Mouse (Mus musculus) midbrain, embryonic 14.5 days (tissue): Measurements from ENCODE around the gene Rcc2. TPM values are rescaled to one million over a fixed set of nuclear protein-coding genes. Genes with fewer than 3 reads are reported as not detected.

Experiments used
- ATAC-seq: fragments of 200-750 bp; cut with Nextera tagmentation; 2 replicates; pipeline ENCODE4 v1.8.0; 2017; ENCODE audit warnings: moderate number of reproducible peaks, moderate library complexity; ENCODE audit not compliant: low FRiP score, low TSS enrichment
- DNase-seq: peaks from one replicate; pipeline ENCODE4 v3.0.0-alpha.2; 2015
- H3K27ac ChIP-seq: fragments of 300-500 bp; sonication (generic); replicated peaks from 2 replicates; pipeline ENCODE4 v1.5.1; 2014; ENCODE audit warnings: mild to moderate bottlenecking, low read depth, low read length, moderate library complexity
- H3K27me3 ChIP-seq: fragments of 300-500 bp; sonication (generic); 2 replicates; pipeline ENCODE4 v1.6.1; 2014; ENCODE audit warnings: low read length, control low read depth, mixed read lengths; ENCODE audit not compliant: control insufficient read depth, insufficient read depth
- H3K36me3 ChIP-seq: fragments of 300-500 bp; sonication (generic); 2 replicates; pipeline ENCODE4 v1.6.1; 2014; ENCODE audit warnings: low read length, control low read depth; ENCODE audit not compliant: control insufficient read depth, insufficient read depth
- H3K4me1 ChIP-seq: fragments of 300-500 bp; sonication (generic); 2 replicates; pipeline ENCODE4 v1.6.1; 2014; ENCODE audit warnings: mild to moderate bottlenecking, antibody characterized with exemption, low read length, control low read depth; ENCODE audit not compliant: control insufficient read depth, insufficient read depth
- H3K4me2 ChIP-seq: fragments of 300-500 bp; sonication (generic); 2 replicates; pipeline ENCODE4 v1.6.1; 2014; ENCODE audit warnings: mild to moderate bottlenecking, low read length, moderate library complexity
- H3K4me3 ChIP-seq: fragments of 300-500 bp; sonication (generic); replicated peaks from 2 replicates; pipeline ENCODE4 v1.5.1; 2014; ENCODE audit warnings: low read depth, low read length
- H3K9ac ChIP-seq: fragments of 300-500 bp; sonication (generic); replicated peaks from 2 replicates; pipeline ENCODE4 v1.6.1; 2014; ENCODE audit warnings: mild to moderate bottlenecking, low read length, moderate library complexity
- H3K9me3 ChIP-seq: fragments of 300-500 bp; sonication (generic); 2 replicates; pipeline ENCODE4 v1.6.1; 2016; ENCODE audit warnings: low read length, control low read depth, mixed read lengths; ENCODE audit not compliant: control insufficient read depth
- WGBS: fragments of 180-500 bp; shearing (Covaris S2); extraction: QIAGEN DNeasy Blood & Tissue Kit; methylation state at CpG from one replicate; pipeline ENCODE4 v1.1.7; 2014; 5-methylcytosine and 5-hydroxymethylcytosine counted together
- polyA plus RNA-seq: library from polyadenylated mRNA; unstranded; fragments of >200 nt; fragmentation: Nextera tagmentation; extraction: Ambion mirVana; gene quantifications from 2 replicates; pipeline ENCODE4 v1.2.1, GENCODE M21; 2014

Rcc2 gene
- polyA plus RNA-seq, 1 experiment from 2014 or later, result 21.5 TPM

DNA sequence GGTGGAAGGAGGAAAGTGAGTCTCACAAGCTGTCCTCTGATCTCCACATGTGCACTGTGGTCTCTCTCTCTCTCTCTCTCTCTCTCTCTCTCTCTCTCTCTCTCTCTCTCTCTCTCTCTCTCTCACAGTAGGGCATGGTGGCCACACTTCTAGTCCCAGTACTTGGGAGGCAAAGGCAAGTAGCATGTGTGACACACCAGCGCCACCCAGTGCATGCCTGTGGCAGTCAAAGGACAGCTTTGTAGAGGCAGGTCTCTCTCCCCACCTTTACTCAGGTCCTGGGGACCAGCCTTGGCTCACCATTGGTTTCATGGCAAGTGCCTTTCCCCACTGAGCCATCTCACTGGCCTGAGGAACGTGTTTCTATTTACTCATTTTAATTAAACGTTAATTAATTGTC is 44.3 kb downstream of the Rcc2 start:
- Histone ChIP-seq H3K4me1 (no peaks in the 10 kb centered on the region), H3K9ac (no peak overlapping the region), H3K36me3 (no peaks in the 10 kb centered on the region), H3K4me3 (no peak overlapping the region), H3K27me3 (no peaks in the 10 kb centered on the region), H3K27ac (no peak overlapping the region), H3K4me2 (no peak overlapping the region), H3K9me3 (no peaks in the 10 kb centered on the region)
- WGBS, result 23% methylated on average over 3 of the region's 3 CpGs
- peak; percentile 43 for DNase-seq
- ATAC-seq, result no peak

DNA sequence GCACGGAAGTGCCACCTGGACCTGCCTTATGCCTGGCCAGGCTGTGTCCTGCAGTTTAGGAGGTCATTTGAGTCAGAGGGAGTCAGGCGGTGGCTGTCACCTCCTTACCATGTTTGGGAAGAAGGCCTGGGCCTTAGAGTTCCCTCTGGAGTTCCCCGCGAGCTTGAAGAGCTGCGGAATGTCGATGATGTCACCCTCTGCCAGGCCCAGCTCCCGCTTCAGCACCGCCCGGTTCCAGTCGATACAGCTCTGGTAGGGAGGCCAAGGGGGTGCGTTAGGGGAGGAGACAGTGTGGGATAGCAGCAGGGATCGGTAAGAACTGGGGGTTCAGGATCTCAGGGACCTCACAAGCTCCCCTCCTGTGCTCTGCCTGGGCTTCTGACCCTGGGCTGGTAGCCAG is 47.6 kb downstream of the Rcc2 start:
- Histone ChIP-seq H3K4me2 (no peak overlapping the region), H3K27me3 (no peaks in the 10 kb centered on the region), H3K9ac (no peak overlapping the region), H3K9me3 (no peaks in the 10 kb centered on the region), H3K27ac (no peak overlapping the region), H3K36me3 (no peaks in the 10 kb centered on the region), H3K4me1 (no peaks in the 10 kb centered on the region), H3K4me3 (no peak overlapping the region)
- DNase-seq, result no peak
- 39% methylated on average over 12 of the region's 12 CpGs for WGBS
- ATAC-seq, result no peak

DNA sequence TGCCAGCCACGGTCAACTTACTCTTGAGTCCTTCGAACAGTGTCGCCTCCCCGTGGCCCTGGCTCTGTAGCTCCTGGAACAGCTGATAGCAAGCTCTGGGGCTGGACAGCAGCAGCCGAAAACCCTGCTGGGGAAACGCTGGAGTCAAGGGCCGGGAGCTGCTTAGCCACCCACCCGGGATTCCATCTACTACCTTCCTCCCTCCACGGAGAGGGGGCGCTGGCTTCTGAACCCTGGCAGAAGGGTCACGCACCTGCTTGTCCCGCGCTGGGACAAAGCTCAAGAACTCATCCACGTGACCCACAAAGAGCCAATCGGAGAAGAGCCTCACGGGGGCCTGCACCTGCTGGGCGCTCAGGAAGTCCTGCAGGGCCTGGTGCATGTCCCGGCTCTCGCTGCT is 50.0 kb downstream of the Rcc2 start:
- no peak overlapping the region for H3K9ac ChIP-seq
- no peak for ATAC-seq
- H3K4me2 ChIP-seq, result peak overlapping the region; percentile 42
- no peak overlapping the region for H3K27ac ChIP-seq
- H3K27me3 ChIP-seq, result no peaks in the 10 kb centered on the region
- WGBS, result 4% methylated on average over 19 of the region's 19 CpGs
- no peaks in the 10 kb centered on the region for H3K36me3 ChIP-seq
- peak; percentile 39 for DNase-seq
- no peaks in the 10 kb centered on the region for H3K9me3 ChIP-seq
- no peaks in the 10 kb centered on the region for H3K4me1 ChIP-seq
- H3K4me3 ChIP-seq, result no peak overlapping the region

DNA sequence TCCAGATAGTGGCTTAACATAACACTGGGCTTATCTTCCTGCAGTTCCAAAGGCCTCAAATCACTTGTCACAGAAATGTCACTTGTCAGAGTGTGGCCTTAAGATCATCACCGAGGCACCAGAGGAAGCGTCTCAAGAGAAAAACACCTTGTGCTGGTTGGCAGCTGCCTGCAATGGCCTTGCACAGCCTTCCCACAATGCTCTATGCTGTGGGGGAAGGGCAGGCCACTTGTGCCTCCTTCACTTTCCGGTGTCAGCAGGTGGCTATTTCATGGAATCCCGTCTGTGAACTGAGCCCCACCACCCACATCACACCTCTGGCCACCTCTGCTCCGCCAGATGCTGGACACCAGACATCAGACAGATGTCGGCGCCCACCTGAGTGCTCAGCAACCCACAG is 53.0 kb downstream of the Rcc2 start:
- DNase-seq (no peak), ATAC-seq (no peak)
- H3K4me1 ChIP-seq, result 0 out of 2 replicates have a peak, but pooled peaks cover 4% of the 10 kb centered on the region
- H3K4me2 ChIP-seq, result no peak overlapping the region
- no peak overlapping the region for H3K9ac ChIP-seq
- H3K36me3 ChIP-seq, result no peaks in the 10 kb centered on the region
- H3K27me3 ChIP-seq, result no peaks in the 10 kb centered on the region
- no peak overlapping the region for H3K27ac ChIP-seq
- H3K4me3 ChIP-seq, result no peak overlapping the region
- H3K9me3 ChIP-seq, result no peaks in the 10 kb centered on the region
- WGBS, result 67% methylated on average over 7 of the region's 7 CpGs

- Histone ChIP-seq H3K27ac (no peak overlapping the region), H3K9me3 (no peaks in the 10 kb centered on the region), H3K9ac (no peak overlapping the region), H3K36me3 (no peaks in the 10 kb centered on the region), H3K4me1 (0 out of 2 replicates have a peak, but pooled peaks cover 4% of the 10 kb centered on the region), H3K4me2 (no peak overlapping the region), H3K27me3 (no peaks in the 10 kb centered on the region), H3K4me3 (no peak overlapping the region)
- no peak for DNase-seq
- WGBS, result 89% methylated on average over 3 of the region's 3 CpGs
- no peak for ATAC-seq
Measured at GRCm38 (mm10) chr4:140755811-140756210, 55.5 kb downstream of the Rcc2 start.

DNA sequence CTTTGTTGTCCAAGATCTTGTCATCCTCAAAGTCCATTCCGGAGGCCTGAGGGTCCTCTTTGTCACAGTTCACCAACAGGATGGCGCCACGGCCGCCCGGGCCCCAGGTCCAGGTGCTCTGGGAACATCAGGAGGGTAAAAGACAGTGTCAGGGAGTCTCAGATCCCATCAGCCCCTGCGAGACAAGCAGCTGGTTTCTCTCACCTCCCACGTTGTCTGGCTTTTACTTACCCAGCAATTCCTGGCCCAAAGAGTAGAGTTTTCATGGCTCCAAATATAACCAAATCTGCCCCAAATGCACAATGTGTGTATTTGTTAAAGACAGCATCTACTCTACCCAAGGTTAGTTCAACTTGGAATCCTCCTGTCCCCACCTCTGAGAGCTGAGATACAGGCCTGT is 61.3 kb downstream of the Rcc2 start:
- no peak for ATAC-seq
- Histone ChIP-seq H3K4me2 (no peak overlapping the region), H3K4me3 (no peak overlapping the region), H3K9ac (no peak overlapping the region), H3K27ac (no peak overlapping the region), H3K9me3 (no peaks in the 10 kb centered on the region), H3K36me3 (no peaks in the 10 kb centered on the region), H3K4me1 (0 out of 2 replicates have a peak, but pooled peaks cover 4% of the 10 kb centered on the region), H3K27me3 (no peaks in the 10 kb centered on the region)
- WGBS, result 87% methylated on average over 7 of the region's 7 CpGs
- DNase-seq, result no peak

DNA sequence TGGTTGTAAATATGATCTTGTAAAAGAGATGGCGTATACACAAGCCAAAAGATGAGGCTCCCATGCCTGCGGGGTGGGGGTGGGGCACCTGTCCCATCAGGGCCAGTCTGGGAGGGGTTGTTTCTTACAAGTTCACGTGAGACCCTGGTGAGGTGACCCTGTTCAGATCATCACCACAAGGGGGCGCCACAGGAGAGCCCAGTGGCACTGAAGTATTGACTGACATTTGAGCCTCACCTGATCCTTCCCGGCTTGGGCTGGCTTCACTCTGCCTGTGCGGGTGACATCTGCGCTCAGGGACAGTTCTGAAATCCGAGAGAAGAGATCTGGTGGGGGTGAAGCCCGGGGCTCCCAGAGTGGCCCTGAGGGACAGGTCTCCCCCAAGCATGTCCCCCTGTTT is 62.8 kb downstream of the Rcc2 start:
- Histone ChIP-seq H3K4me3 (no peak overlapping the region), H3K27ac (no peak overlapping the region), H3K27me3 (no peaks in the 10 kb centered on the region), H3K4me1 (0 out of 2 replicates have a peak, but pooled peaks cover 2% of the 10 kb centered on the region), H3K4me2 (no peak overlapping the region), H3K36me3 (no peaks in the 10 kb centered on the region), H3K9me3 (no peaks in the 10 kb centered on the region), H3K9ac (no peak overlapping the region)
- 14% methylated on average over 9 of the region's 9 CpGs for WGBS
- ATAC-seq (no peak), DNase-seq (peak; percentile 60)

- 82% methylated on average over 3 of the region's 3 CpGs for WGBS
- no peak overlapping the region for H3K4me3 ChIP-seq
- ATAC-seq (no peak), DNase-seq (no peak)
- H3K9me3 ChIP-seq, result no peaks in the 10 kb centered on the region
- no peaks in the 10 kb centered on the region for H3K27me3 ChIP-seq
- no peak overlapping the region for H3K4me2 ChIP-seq
- H3K4me1 ChIP-seq, result no peaks in the 10 kb centered on the region
- H3K9ac ChIP-seq, result no peak overlapping the region
- H3K36me3 ChIP-seq, result no peaks in the 10 kb centered on the region
- H3K27ac ChIP-seq, result no peak overlapping the region
Measured at GRCm38 (mm10) chr4:140765936-140766335, 65.6 kb downstream of the Rcc2 start.

- H3K4me3 ChIP-seq, result no peak overlapping the region
- H3K9me3 ChIP-seq, result no peaks in the 10 kb centered on the region
- no peak overlapping the region for H3K27ac ChIP-seq
- DNase-seq (no peak), ATAC-seq (no peak)
- no peaks in the 10 kb centered on the region for H3K27me3 ChIP-seq
- H3K36me3 ChIP-seq, result no peaks in the 10 kb centered on the region
- WGBS, result 79% methylated on average over 5 of the region's 5 CpGs
- no peak overlapping the region for H3K4me2 ChIP-seq
- no peaks in the 10 kb centered on the region for H3K4me1 ChIP-seq
- H3K9ac ChIP-seq, result no peak overlapping the region
Measured at GRCm38 (mm10) chr4:140768973-140769372, 68.6 kb downstream of the Rcc2 start.
